Mouse (Mus musculus) spleen, adult 12 weeks (tissue): ENCODE measurements around the gene Rab15.

Experiments used
- DNase-seq: peaks from one replicate; pipeline ENCODE4 v3.0.0; 2022; ENCODE audit warnings: low spot score

Rab15 gene

DNA sequence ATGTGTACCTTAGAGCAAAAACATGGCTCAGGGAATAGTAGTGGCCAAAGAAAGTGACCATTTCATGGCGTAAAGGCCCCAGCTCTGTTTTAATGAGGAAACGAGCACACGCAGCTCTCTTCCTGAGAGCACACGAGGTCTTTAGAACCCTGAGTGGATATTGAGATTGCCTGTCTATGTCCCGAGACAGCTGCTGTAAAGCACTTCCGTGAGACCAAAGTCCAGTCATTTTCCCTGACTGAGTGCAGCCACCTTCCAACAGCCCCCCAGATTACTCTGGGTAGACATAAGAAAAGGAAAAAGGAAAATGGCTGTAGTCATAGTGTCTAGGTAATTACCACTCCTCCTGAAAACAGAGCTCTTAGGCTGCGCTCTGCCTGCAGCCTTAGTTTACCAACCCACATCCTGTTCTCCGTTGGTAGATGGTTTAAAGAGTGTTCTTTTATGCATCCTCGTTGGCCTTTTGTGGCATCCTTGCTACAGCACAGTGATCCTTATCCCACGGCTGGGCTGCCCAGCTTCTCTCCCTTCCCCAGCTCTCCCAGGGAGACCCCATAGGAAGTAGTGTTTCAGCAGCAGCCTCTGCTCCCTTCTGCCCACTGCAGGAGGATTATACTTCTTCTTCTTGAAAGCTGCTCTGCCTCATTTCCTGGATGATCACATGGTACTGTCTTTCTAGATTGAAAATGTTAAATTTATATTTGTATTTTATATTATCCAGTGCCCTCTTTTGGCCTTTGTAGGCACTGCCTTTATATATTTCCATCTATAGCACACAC lies 44.2 kb downstream of the Rab15 start:
- no peak for DNase-seq

DNA sequence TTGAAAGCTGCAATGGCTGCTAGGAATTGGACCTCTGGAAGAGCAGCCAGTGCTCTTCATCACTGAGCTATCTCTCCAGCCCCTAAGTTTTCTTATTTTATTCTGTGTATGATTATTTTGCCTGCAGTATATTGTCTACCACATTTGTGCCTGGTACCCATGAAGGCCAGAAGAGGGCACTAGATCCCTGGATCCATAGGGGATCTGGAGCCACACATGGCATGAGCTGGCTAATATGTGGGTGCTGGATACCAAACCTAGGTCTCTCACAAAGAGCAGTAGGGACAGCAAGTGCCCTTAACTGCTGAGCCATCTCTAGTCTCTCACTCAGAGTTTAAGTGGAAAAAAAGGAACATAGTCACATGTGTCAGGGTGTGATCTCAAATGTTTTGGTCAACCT lies 44.9 kb downstream of the Rab15 start:
- DNase-seq, result no peak

DNA sequence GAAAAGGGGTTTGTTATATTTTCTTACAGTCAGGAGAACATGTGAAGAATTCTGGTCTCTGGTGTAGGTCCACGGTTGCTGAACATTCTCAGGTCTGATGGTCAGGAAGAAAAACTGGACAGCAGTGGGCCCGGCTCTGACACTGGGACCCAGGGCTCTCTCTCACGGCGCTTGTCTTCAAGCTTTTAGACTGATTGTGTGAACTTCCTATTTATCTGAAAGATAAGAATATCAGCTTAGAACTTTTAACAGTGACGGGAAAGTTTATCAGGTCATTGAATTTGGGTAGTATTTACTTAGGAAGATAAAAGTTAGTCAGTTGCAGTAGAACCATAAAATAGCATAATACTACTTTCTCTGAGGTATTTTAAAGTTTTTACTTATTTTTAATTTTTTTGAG lies 45.8 kb downstream of the Rab15 start:
- no peak for DNase-seq

DNA sequence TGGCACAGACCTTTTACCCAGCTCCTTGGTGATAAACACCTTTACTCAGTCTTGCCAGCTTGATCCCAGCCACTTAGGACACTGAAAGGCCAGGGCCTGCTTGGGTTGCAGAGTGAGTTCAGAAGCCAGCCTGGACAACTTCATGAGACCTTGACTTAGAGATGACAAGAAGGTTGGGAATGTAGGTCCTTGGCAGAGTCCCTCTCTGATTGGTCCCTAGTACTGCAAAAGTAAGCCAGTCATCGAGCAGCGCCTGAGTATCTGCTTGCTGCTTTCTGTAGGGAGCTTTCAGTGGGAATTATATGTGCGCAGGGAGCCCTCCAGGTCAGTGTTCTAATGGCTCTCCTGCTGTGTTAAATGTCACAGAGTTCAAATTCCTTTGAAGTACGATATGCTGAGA lies 47.6 kb downstream of the Rab15 start:
- no peak for DNase-seq

DNA sequence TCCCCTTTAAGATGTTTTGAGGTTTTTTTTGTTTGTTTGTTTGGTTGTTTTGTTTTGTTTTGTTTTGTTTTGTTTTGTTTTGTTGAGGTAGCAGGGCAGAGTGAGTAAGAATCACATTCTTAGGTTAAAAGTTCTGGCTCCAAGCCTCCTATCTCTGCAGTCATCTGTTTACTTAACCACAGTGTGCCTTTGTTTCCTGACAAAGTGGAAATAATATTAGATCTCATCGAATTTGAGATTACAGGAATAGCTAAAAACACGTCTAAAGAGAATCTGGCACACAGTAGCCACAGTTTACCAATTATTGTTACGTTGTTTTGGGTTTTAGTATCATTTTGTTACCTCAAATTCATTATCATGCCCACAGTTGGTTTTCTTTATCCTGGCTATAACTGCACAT lies 48.1 kb downstream of the Rab15 start:
- no peak for DNase-seq

DNA sequence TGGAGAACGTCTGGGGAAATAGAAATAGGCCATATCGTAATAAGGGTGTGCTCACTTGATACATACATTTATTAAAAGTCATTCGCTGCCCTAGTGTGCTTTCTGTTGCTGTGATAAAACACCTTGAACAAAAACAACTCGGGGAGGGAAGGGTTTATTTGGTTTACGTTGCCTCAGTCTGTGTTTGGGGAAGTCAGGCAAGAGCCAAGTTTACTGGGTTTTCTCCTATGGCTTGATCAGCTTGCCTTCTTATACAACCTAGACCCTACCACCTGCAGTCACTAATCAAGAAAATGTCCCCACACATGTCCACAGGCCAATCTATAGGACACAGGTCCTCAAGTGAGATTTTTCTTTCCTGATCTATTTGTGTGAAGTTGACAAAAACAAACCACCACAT lies 51.2 kb downstream of the Rab15 start:
- DNase-seq, result no peak

DNA sequence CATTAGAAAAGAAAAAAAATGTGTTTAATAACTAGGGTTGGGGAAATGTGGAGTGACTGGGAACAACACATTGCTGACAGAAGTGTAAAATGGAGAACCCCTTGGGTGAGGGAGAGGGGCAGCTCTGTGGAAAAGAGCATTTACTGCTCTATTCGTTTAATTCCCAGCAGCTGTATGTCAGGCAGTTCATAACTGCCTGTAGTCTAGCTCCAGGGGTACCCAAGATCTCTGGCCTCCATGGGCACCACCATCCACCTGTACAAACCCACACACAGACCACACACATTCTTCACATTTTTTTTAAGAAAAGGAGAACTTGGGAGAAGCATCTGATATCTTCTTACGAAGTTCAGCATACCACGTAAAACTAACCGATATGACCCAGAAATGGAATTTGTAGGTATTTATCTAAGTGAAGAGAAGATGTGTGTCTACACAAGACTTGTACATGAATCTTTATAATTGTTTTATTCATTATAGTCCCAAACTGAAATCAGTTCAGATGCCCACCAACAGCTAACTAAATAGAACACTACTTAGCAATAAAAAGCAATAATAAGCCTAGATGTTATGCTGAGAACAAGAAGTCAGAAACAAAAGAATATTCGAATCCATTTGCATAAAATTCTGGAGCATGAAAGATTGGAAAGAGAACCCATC lies 51.7 kb downstream of the Rab15 start:
- DNase-seq, result no peak

DNA sequence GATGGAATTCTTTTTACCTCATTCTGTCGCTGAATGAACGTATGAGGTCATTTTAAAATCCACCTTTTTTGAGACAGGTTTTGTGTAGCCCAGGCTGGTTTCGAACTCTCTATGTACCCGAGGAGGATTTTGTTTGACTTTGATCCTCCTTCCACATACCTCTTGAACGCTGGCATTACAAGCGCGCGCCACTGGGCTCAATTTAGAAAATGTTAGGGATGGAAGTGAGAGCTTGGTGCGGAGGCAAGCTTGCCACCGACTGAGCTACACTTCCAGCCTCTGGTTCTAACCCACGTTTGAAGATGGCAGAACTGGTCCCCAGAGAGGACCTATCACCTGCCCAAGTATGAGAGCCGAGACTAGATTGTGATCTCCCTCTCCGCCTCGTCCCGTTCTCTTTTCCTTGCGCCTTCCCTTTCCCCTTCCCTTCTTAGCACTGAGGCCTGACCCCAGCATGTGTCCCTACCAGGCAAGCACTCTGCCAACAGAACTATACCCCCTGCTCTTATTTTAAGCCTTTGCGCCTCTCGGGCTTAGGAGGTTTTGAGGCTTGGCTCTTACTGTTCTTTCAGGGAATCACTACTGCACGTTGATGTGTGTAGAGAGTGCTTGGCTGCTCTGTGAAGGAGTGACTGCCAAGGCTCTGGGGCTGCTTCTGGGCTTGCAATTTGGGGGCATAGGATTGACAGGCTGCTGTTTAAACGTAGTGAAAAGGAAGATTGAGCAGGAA lies 56.6 kb downstream of the Rab15 start:
- DNase-seq, result no peak

DNA sequence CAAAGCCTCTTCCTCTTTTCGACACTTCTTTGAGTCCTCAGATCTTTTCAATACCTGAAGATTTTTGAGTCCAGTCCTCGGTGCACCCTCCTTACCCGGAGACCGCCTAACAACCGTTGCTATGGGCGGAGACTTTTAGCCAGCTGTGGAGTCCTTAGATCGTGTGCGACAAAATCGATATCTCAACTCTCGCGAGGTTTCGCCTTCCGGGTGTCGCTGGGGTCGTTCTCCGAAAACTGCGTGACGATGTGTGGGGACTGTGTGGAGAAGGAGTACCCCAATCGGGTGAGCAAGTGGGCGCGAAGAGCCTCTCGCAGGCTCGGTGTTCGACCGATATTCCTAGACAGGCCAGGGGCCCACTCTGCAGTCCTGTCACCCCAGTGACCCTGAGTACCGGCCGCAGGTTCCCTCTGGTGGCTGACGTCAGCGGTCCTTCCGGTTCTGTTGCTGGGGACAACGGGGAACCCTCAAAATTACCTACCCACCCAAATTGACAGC lies 57.3 kb downstream of the Rab15 start, which contains the start of the genes Churc1 and Fntb:
TSS of gene Churc1 (plus strand) at position 185 of the 498 bp plus-strand sequence.
TSS of gene Fntb (plus strand) at position 236 of the 498 bp plus-strand sequence.
- peak; percentile 95 for DNase-seq

DNA sequence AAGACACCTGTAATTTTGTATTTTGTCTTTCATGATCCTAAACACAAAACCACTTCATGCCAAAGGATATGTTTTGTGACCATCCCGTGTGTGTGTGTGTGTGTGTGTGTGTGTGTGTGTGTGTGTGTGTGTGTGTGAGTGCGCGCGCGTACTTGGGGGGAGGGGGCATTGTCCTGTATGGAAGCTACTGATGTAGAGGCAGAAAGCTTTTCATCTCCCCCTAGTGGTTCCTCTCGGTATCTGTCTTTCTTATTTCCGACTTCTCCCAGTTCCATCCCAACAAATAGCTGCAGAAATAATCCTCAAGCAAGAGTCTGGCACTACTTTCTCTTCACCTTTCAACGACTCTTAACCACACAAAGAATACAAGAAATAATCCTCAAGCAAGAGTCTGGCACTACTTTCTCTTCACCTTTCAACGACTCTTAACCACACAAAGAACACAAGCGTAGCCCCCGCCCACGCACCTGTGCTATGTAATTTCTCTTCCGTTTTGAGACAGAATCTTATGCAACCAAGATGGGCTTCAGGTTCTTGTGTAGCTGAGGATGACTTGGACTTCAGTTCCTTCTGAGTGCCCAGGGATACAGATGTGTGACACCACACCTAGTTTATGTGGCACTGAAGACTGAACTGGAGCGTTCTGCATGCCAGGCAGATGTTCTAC lies 69.9 kb downstream of the Rab15 start:
- DNase-seq, result no peak

DNA sequence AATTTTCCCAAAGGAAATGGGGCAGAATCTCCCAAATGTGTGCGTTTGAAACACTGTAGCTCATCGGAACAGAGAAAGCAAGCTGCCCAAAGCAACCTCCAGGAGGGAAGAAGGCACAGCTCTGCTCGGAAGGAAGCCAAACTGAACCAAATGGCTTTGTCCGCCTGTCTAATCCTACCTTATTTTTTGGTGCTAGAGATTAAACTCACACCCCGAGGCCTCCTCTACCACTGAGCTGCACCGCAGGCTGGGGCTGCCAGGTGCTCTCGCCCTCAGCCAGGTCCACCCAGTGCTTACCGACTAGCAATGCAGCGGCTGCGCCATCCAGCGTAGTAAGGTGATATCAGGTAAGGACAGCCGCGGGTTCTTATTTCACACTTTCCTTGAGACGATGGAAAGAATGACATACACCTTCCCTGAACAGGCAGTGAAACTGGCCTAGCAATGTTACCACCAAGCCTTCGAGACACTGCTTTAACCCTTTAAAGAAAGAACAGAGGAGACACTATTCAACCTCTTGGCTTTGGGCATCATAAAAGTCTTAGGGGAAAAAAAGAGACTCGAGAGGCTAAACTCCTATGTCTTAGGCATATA lies 71.7 kb downstream of the Rab15 start:
- DNase-seq, result no peak
